14 mouse cellular contexts compared by ENCODE assay signal in the genomic region with DNA sequence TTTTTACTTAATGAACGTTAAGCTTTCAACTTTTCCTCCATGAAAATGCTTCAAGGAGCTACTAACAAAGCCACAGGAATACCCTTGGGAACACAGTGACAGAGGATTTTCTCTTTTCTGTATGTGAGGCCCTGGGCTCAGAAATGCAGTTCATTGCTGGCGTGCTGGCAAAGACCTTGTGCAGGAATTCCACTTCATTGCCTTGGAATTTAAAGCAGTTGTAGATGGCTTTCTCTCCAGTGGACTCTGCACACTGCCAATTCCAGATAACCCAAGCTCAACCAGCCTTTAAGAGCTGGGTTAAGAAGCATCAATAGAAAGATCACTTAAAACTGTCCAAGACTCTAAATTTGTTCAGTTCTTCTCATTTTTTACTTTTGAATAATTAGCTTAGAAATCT. TPM values are rescaled to one million over a fixed set of nuclear protein-coding genes. Genes with fewer than 3 reads are reported as not detected.
DNase-seq lines count a peak whose midpoint lies in the region; TF ChIP-seq lines count a peak whose summit lies in the region.
"Had no signal": no experiment of that assay in that cellular context is flagged by ENCODE, and none has a peak within 500 bp of the region (broad histone marks: within the 10 kb centered on the region; RNA-seq: fewer than 3 reads in every experiment).

No protein-coding gene starts in this region.

- H3K4me1 ChIP-seq in lung, adult 2 months (ENCODE audit: control insufficient read depth, insufficient read depth, low read length): no peaks in the 10 kb centered on the region; the same call in 1 of the 2 replicates
- H3K4me1 ChIP-seq: limb, embryonic 15.5 days; neural tube, embryonic 13.5 days had no signal

- WGBS in lung, adult 2 months: 67% methylated on average over 2 of the region's 2 CpGs

- peak; percentile 62 for DNase-seq in adrenal gland, adult 2 months
- DNase-seq in adrenal gland, postnatal 4 days (ENCODE audit: low spot score in 2 of 2): no peak
- peak; percentile 41 for DNase-seq in heart, postnatal 4 days
- DNase-seq in heart, adult 9 months (ENCODE audit: low spot score in 2 of 2): no peak
- DNase-seq in adrenal gland, postnatal 36 days: peak; percentile 40 to 55
- DNase-seq in lung, adult 2 months: peak; percentile 33
- DNase-seq in right cerebral cortex, postnatal 25 days: no peak
- no peak for DNase-seq in neural tube, embryonic 10.5 days (ENCODE audit: extremely low spot score, low spot score)
- DNase-seq: gastrocnemius, postnatal 10 days; layer of hippocampus, postnatal 36 days; thymus, postnatal 4 days had no signal

- no peak for TF ChIP-seq POLR2A in lung, adult 2 months (IDR thresholded peaks at IDR 0.05; ENCODE audit: borderline replicate concordance, extremely low read depth, low read depth, low read length)

- no peak overlapping the region for H3K4me3 ChIP-seq in lung, adult 2 months (replicated peaks; ENCODE audit: extremely low read depth, low read depth, low read length)
- H3K4me3 ChIP-seq: erythroblast, embryonic 14.5 days; limb, embryonic 15.5 days; neural tube, embryonic 13.5 days had no signal

- TF ChIP-seq CTCF in lung, adult 2 months (IDR thresholded peaks at IDR 0.05; ENCODE audit: insufficient read depth, low read length): no peak

RNA-seq across cellular contexts. Expression of a gene that starts 32.4 kb away (rescaled TPM):
- total RNA-seq in adrenal gland, adult 2 months (2021): 10 to 100 TPM; 39.5 to 43.6 TPM
- 36.9 and 42.0 TPM in 2 replicates for polyA plus RNA-seq in adrenal gland, adult 2 months (2012; rRNA removed)
- total RNA-seq in adrenal gland, postnatal 4 days (2021): 10 to 100 TPM; 58.3 to 60.1 TPM
- total RNA-seq in heart, postnatal 4 days (2021): 10 to 100 TPM; 86.7 to 91.9 TPM
- total RNA-seq in adrenal gland, postnatal 36 days (2021): 10 to 100 TPM; 39.9 to 42.4 TPM
- 41.6 and 55.2 TPM in 2 replicates for polyA plus RNA-seq in lung, adult 2 months (2012; rRNA removed)

Comparison
In these comparisons a context has a peak if more than half of its experiments do, and no peak if none do; other contexts are left out.
1. DNase-seq: peak in adrenal gland, adult 2 months (single experiment), heart, postnatal 4 days (single experiment), adrenal gland, postnatal 36 days (2 of 2) and lung, adult 2 months (single experiment); none in adrenal gland, postnatal 4 days (0 of 2), heart, adult 9 months (0 of 2), right cerebral cortex, postnatal 25 days (single experiment) and neural tube, embryonic 10.5 days (single experiment).